Mouse (Mus musculus) liver, embryonic 13.5 days (tissue): ENCODE data around the gene Dido1. TPM values are rescaled to one million over a fixed set of nuclear protein-coding genes. Genes with fewer than 3 reads are reported as not detected.

Source experiments
- ATAC-seq: fragments of 200-750 bp; cut with Nextera tagmentation; 2 replicates; pipeline ENCODE4 v1.8.0; 2017; ENCODE audit warnings: low read depth, mild to moderate bottlenecking, moderate number of reproducible peaks, moderate library complexity
- DNase-seq: peaks from one replicate; pipeline ENCODE4 v3.0.0; 2022
- H3K27ac ChIP-seq: fragments of 300-500 bp; sonication (generic); 2 replicates; pipeline ENCODE4 v1.5.1; 2015; ENCODE audit warnings: moderate library complexity, mild to moderate bottlenecking, inconsistent platforms
- H3K27me3 ChIP-seq: fragments of 300-500 bp; sonication (generic); 2 replicates; pipeline ENCODE4 v1.6.1; 2015; ENCODE audit warnings: mild to moderate bottlenecking, inconsistent platforms
- H3K36me3 ChIP-seq: fragments of 300-500 bp; sonication (generic); 2 replicates; pipeline ENCODE4 v1.6.1; 2015; ENCODE audit warnings: mild to moderate bottlenecking, inconsistent platforms
- H3K4me1 ChIP-seq: fragments of 300-500 bp; sonication (generic); replicated peaks from 2 replicates; pipeline ENCODE4 v1.6.1; 2015; ENCODE audit warnings: inconsistent platforms
- H3K4me2 ChIP-seq: fragments of 300-500 bp; sonication (generic); 2 replicates; pipeline ENCODE4 v1.6.1; 2015; ENCODE audit warnings: inconsistent platforms, mild to moderate bottlenecking, moderate library complexity
- H3K4me3 ChIP-seq: fragments of 300-500 bp; sonication (generic); replicated peaks from 2 replicates; pipeline ENCODE4 v1.5.1; 2015; ENCODE audit warnings: mild to moderate bottlenecking, inconsistent platforms
- H3K9ac ChIP-seq: fragments of 300-500 bp; sonication (generic); 2 replicates; pipeline ENCODE4 v1.6.1; 2015; ENCODE audit warnings: mild to moderate bottlenecking, inconsistent platforms
- H3K9me3 ChIP-seq: fragments of 300-500 bp; sonication (generic); replicated peaks from 2 replicates; pipeline ENCODE4 v1.6.1; 2016; ENCODE audit warnings: inconsistent platforms
- WGBS: fragments of 180-500 bp; shearing (Covaris S2); methylation state at CpG from one replicate; pipeline ENCODE4 v1.1.7; 2015; ENCODE audit not compliant: insufficient replicate concordance; 5-methylcytosine and 5-hydroxymethylcytosine counted together
- polyA plus RNA-seq: library from polyadenylated mRNA; unstranded; fragments of >200 nt; fragmentation: Nextera tagmentation; extraction: Ambion mirVana; gene quantifications from 2 replicates; pipeline ENCODE4 v1.2.1, GENCODE M21; 2015

Gene Dido1
- polyA plus RNA-seq, 1 experiment from 2014 or later, result 10.1 TPM

DNA sequence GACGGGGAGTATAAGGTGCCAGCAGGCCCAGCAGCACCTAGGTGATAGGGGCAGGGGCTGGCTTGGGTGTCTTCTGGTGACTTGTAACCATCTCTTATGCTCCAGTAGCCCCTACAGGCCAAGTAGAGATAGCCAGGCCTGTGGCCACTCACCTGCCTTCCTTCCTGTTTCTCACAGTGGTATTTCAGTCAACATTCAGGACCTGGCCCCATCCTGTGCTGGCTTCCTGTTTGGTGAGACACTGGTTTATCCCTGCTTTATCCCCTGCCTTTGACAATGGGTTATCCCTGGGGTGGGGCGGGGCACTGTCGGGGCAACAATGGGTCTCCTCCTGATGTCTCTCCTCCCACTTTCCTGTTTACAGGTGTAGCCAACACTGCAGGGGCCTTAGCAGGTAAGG is 30.6 kb upstream of the Dido1 start:
- Histone ChIP-seq H3K27me3 (no peaks in the 10 kb centered on the region), H3K9me3 (no peaks in the 10 kb centered on the region), H3K36me3 (no peaks in the 10 kb centered on the region), H3K4me2 (no peak overlapping the region), H3K4me1 (no peaks in the 10 kb centered on the region), H3K27ac (no peak overlapping the region), H3K9ac (no peak overlapping the region), H3K4me3 (no peak overlapping the region)
- WGBS, result 32% methylated on average over 3 of the region's 3 CpGs
- DNase-seq (no peak), ATAC-seq (no peak)

DNA sequence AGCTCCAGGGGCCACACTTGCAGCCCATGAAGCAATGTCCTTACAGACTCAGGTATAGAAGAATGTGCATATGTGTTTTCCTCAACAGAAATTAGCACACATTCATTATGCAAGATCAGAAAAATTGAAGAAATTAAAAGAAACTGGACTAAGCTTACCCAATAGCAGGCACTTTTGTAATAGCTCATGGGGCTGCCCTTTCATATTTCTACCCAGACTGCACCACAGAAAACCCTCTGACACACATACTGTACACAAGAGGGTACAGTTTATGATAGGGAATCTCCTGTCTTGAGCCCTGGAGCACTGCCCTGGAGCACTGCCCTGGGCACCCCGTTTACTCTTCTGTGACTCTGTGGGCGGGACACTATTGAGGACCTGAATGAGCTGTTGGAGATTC is 28.2 kb upstream of the Dido1 start:
- H3K4me2 ChIP-seq, result no peak overlapping the region
- no peak overlapping the region for H3K27ac ChIP-seq
- WGBS, result 64% methylated on average over 2 of the region's 2 CpGs
- H3K4me3 ChIP-seq, result no peak overlapping the region
- no peaks in the 10 kb centered on the region for H3K36me3 ChIP-seq
- no peaks in the 10 kb centered on the region for H3K27me3 ChIP-seq
- no peaks in the 10 kb centered on the region for H3K9me3 ChIP-seq
- H3K4me1 ChIP-seq, result no peaks in the 10 kb centered on the region
- ATAC-seq (no peak), DNase-seq (no peak)
- H3K9ac ChIP-seq, result no peak overlapping the region

DNA sequence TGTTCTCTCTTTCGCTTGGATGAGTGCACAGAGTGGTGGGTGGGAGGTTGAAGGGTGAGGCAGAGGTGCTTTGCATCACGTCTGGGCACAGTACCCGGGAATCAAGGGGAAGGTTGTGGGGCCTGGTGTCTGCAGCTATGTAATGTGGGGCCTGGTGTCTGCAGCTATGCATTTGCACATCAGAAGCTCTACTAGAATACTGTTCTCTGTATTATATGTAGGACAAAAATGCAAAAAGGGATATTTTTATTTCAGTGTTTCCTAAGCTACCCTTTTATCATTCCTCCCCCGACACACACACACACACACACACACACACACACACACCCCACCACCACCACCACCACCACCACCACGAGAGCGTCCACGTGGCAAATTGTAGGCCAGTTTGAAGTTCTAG is 25.4 kb upstream of the Dido1 start:
- no peaks in the 10 kb centered on the region for H3K36me3 ChIP-seq
- H3K9me3 ChIP-seq, result no peaks in the 10 kb centered on the region
- no peak overlapping the region for H3K4me3 ChIP-seq
- no peak overlapping the region for H3K9ac ChIP-seq
- DNase-seq (no peak), ATAC-seq (no peak)
- H3K27ac ChIP-seq, result no peak overlapping the region
- WGBS, result 59% methylated on average over 7 of the region's 7 CpGs
- H3K27me3 ChIP-seq, result no peaks in the 10 kb centered on the region
- H3K4me2 ChIP-seq, result no peak overlapping the region
- H3K4me1 ChIP-seq, result peaks cover 13% of the 10 kb centered on the region

DNA sequence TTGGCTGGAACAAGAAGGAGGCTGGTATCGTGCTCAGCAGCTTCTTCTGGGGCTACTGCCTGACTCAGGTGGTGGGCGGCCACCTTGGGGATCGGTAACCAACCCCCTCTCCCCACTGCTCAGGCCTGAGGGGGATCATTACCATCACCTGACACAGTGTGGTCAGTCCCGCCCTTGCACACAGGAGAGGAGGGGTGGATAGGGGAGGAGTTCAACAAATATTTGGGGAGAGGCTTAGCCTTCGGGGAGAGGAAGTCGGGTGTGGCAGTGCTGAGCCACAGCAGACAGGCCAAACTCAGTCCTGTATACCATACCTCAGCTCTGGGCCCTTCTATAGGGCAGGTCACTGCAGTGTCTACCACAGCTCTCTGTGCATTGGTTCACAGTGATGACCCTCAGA is 22.2 kb upstream of the Dido1 start:
- H3K4me2 ChIP-seq, result no peak overlapping the region
- ATAC-seq (peak; percentile 54), DNase-seq (no peak)
- H3K4me1 ChIP-seq, result peaks cover 33% of the 10 kb centered on the region
- no peaks in the 10 kb centered on the region for H3K9me3 ChIP-seq
- no peak overlapping the region for H3K9ac ChIP-seq
- no peaks in the 10 kb centered on the region for H3K36me3 ChIP-seq
- no peak overlapping the region for H3K27ac ChIP-seq
- no peak overlapping the region for H3K4me3 ChIP-seq
- H3K27me3 ChIP-seq, result no peaks in the 10 kb centered on the region
- 39% methylated on average over 6 of the region's 6 CpGs for WGBS

DNA sequence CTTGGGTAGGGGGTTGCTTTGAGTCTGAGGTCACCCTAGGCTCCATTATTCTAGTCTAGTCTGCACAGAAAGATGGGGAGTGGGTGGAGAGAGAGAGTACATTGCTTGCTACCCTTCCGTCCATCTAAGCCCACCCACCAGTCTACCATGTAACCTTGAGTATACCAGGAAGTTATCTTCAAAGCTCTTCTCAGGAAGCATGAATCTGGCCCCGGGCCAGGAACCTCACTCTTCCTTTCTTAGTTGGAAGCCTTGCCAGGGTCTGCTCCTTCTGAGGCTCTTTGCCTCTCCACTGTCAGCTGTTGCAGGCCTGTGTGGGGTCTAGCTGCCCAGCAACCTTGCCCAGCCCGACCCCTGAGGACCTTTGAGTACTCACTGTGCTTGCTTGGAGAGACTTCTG is 21.2 kb upstream of the Dido1 start:
- 74% methylated on average over 3 of the region's 3 CpGs for WGBS
- Histone ChIP-seq H3K4me3 (no peak overlapping the region), H3K36me3 (no peaks in the 10 kb centered on the region), H3K9me3 (no peaks in the 10 kb centered on the region), H3K4me1 (peaks cover 43% of the 10 kb centered on the region), H3K9ac (no peak overlapping the region), H3K27ac (no peak overlapping the region), H3K27me3 (no peaks in the 10 kb centered on the region), H3K4me2 (no peak overlapping the region)
- DNase-seq, result no peak
- ATAC-seq, result no peak

DNA sequence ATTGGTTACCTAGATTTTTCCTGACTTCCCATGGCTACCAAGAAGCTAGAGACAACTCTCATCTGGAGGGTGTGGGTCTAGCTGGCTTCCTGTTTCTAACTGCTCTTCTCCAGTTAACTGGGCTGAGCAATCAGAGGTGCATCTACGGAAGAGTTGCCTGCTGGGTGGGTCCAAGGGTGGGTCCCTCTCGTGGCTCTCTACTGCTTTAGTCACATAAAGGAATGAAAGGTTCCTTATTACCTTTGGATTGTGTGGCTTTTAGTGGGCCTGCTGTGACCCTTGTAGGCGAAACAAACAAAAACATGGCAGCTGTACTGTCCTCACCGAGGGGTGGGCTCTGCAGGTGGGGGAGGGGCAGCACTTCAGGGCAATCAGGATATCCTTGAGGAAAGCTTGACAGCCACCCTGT is 17.8 kb upstream of the Dido1 start:
- WGBS, result 39% methylated on average over 4 of the region's 4 CpGs
- peaks cover 17% of the 10 kb centered on the region for H3K36me3 ChIP-seq
- H3K9ac ChIP-seq, result no peak overlapping the region
- H3K4me2 ChIP-seq, result no peak overlapping the region
- H3K27me3 ChIP-seq, result no peaks in the 10 kb centered on the region
- H3K9me3 ChIP-seq, result no peaks in the 10 kb centered on the region
- ATAC-seq (no peak), DNase-seq (no peak)
- H3K4me3 ChIP-seq, result no peak overlapping the region
- H3K27ac ChIP-seq, result peak overlapping the region; percentile 39
- peaks cover 76% of the 10 kb centered on the region for H3K4me1 ChIP-seq

DNA sequence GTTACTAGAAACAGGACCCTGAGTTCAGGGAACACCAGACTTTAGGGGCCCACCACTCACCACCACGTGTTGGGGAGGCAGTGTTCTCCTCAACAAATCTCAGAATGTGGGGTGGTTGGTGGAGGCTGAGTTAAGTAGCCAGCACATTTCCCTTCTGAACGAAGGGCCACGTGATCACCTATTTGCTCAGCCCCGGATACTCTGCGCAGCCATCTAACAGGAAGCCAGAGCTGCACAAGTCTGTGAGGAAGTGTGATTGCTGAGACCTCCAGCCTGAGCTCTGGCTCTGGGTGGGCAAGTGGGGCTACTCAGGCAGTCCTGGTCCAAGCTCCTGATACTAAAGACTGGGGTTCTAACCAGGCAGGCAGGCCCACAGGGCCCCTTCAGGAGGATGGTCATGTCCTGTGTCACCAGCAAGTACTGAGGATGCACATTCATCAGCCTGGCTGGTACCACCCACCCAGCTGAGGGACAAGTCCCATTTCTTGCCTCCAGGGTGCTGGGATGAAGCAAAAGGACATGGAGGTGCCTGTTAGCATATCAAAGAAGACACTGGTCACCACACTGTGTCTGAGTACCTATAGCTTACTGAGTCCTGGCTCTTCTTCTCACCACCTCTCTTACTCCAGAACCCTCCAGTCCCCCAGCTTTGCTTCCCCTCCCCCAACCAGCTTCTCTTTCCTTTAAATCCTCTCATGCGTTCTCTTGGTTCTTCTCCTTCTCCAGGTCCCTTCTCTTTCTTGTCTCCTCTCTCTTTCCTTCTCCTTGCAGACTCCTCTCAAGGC is 17.1 kb upstream of the Dido1 start:
- no peak for DNase-seq
- Histone ChIP-seq H3K27me3 (no peaks in the 10 kb centered on the region), H3K9me3 (no peaks in the 10 kb centered on the region), H3K36me3 (peaks cover 25% of the 10 kb centered on the region), H3K9ac (no peak overlapping the region), H3K27ac (peak overlapping the region; percentile 39), H3K4me2 (peak overlapping the region; percentile 65), H3K4me3 (no peak overlapping the region), H3K4me1 (peaks cover 70% of the 10 kb centered on the region)
- no peak for ATAC-seq
- 28% methylated on average over 6 of the region's 6 CpGs for WGBS

DNA sequence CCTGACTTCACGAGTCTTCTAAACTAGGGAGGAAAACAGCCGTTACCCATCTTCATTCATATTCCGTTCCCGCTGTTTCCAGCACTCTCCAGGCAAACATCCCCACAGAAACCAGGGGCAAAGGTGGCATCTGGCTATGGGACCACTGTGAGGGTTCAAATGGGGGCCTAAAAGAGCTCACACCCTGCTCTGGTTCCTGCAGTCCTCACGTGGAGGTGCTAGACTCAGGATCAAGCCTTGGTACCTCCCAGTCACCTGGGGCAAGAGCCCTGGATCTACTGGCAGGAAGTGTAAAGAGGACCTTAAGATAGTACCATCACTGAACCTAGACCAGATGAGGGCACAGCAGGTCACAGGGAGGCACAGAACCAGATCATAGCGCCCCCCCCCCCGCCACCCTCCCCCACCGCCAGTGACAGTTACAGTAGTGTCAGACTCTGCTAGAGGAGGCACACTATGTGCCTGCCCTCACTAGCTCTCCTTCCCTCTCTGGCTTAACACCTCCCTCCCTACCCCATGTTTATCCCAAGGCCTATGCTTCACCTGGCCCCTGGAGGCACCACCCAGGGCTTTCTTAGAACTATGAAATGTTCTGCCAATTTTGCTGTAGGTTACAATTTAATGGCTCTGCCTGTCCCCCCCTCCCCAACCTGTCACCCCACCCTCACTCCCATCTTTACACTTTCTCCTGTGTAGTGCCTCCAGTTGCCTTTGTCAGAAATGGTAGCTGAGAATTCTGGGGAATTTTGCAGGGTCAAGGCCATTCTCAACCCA is 16.2 kb upstream of the Dido1 start:
- Histone ChIP-seq H3K9me3 (no peaks in the 10 kb centered on the region), H3K4me2 (peak overlapping the region; percentile 65), H3K9ac (peak overlapping the region; percentile 62), H3K4me1 (peaks cover 63% of the 10 kb centered on the region), H3K27ac (peak overlapping the region; percentile 49), H3K36me3 (peaks cover 33% of the 10 kb centered on the region), H3K27me3 (no peaks in the 10 kb centered on the region), H3K4me3 (peak overlapping the region; percentile 53)
- WGBS, result 20% methylated on average over 8 of the region's 8 CpGs
- DNase-seq (no peak), ATAC-seq (no peak)

DNA sequence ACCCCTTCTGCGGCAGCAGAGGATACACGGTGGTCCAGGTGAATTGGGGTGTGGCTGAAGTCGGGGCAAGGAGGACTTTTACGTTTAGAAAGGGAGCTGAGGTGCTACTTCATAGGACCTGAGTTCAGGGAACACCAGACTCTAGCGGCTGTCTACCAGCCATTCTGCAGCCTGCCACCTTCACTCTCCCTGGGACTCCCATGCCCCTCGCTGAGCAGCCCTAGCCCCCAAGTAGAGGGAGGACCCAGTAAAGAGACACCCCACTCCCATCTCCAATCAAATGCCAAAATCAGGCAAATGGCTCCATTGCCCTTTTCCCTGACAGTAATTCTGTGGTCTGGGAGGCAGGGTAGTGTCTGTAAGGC is 15.6 kb upstream of the Dido1 start:
- WGBS, result 2% methylated on average over 6 of the region's 6 CpGs
- H3K4me1 ChIP-seq, result peaks cover 63% of the 10 kb centered on the region
- H3K9me3 ChIP-seq, result no peaks in the 10 kb centered on the region
- no peak for DNase-seq
- peak overlapping the region; percentile 62 for H3K9ac ChIP-seq
- peak; percentile 19 for ATAC-seq
- peak overlapping the region; percentile 49 for H3K27ac ChIP-seq
- peak overlapping the region; percentile 53 for H3K4me3 ChIP-seq
- no peaks in the 10 kb centered on the region for H3K27me3 ChIP-seq
- H3K36me3 ChIP-seq, result peaks cover 39% of the 10 kb centered on the region
- H3K4me2 ChIP-seq, result peak overlapping the region; percentile 65

DNA sequence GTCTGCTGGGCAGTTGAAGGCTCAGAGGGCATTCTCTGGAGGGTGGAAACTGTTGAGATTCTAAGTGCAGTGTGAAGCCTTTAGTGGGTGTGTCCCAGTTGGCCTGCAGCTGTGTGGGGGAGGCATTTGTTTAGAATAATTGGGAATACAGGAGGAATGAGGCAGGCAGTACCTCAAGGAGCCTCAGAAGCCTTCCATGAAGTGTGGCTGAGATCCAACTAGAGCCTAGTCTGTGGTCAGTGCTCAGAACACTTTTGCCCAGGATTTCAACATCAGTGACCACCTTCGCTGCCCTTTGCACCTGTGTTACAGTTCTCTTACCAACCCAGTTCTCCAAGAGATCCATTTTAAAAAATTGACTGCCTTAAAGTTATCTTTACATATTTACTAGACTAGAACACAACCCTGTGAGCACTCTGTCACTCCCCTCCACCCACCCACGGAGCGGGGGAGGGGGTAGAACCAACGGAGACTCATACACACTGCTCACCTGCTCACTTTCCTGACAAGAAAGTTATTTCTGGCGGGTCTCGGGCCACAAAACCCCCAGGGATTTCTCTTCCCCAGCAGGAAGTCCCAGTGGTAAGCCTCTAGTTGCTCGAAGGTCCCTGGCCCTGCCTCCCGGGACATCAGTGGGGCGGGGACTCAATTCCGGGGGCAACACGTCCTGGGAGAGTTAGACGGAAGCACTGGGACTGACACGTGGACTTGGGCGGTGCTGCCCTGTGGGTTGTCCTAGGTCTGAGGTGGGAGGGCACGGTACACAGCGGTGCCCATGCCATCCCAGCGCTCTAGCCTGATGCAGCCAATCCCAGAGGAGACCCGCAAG is 15.0 kb upstream of the Dido1 start, which contains the start of gene Slc17a9:
Slc17a9 (plus strand) TSS at position 679 of the 829 bp plus-strand sequence.
- peak within 1 kb of the TSS; percentile 65 for H3K4me2 ChIP-seq
- peak within 1 kb of the TSS; percentile 62 for H3K9ac ChIP-seq
- H3K4me1 ChIP-seq, result peaks cover 63% of the 10 kb centered on the region
- H3K27me3 ChIP-seq, result no peaks in the 10 kb centered on the region
- ATAC-seq, result peak; percentile 80
- H3K4me3 ChIP-seq, result peak within 1 kb of the TSS; percentile 53
- H3K27ac ChIP-seq, result peak within 1 kb of the TSS; percentile 61
- DNase-seq, result peak; percentile 36
- WGBS, result 4% methylated on average over 18 of the region's 18 CpGs
- H3K9me3 ChIP-seq, result no peaks in the 10 kb centered on the region
- H3K36me3 ChIP-seq, result peaks cover 45% of the 10 kb centered on the region

DNA sequence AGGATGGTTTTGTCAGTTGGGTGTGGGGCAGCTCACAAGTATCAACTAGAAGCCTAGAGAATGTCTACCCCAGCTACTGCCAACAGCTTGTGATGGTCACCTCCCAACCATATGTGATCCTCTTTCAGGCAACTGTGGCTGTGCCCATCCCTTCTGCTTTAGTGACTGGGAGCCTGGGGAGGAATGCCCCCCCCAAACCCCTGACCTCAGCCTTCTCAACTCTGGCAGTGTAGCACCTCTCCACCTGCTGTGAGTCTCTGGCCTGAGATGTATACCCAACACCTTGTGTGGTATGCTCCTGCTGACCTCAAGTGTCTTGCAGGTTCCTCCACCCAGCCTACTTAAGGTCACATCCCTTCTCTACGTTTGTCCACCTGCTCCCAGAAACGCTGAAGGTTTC is 14.1 kb upstream of the Dido1 start:
- no peak for DNase-seq
- Histone ChIP-seq H3K27ac (no peak overlapping the region), H3K27me3 (no peaks in the 10 kb centered on the region), H3K4me1 (peaks cover 62% of the 10 kb centered on the region), H3K9me3 (no peaks in the 10 kb centered on the region), H3K36me3 (peaks cover 55% of the 10 kb centered on the region), H3K9ac (no peak overlapping the region), H3K4me3 (no peak overlapping the region), H3K4me2 (no peak overlapping the region)
- WGBS, result 61% methylated on average over 2 of the region's 2 CpGs
- ATAC-seq, result no peak
